Mouse (Mus musculus): ENCODE data around the gene Abr. TPM values are rescaled to one million over a fixed set of nuclear protein-coding genes. Genes with fewer than 3 reads are reported as not detected.

Gene Abr
- polyA plus RNA-seq, 1 experiment, result 8.5 TPM

DNA sequence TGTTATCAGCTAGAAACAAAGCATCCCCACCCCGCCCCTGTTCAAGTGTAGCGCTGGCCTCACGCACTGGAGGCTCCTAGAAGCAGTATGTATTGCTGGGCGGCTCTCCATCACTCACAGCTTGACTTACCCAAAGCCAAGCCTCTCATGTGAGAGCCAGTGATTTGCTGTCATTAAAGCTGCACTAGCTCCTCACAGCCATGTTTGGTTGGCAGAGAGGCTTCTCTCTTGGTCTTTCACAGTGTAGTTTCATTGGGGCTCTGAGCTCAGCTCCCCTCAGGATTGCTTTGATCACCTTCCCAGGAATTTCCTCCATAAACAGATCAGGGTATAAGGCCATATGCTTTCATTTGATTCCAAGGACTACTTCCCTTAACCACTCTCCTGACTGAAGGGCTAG lies 208.9 kb downstream of the Abr start:
- Histone ChIP-seq H3K4me1 (peaks cover 7% of the 10 kb centered on the region; the same call in 1 of the 2 replicates), H3K4me3 (replicated peaks) (no peak overlapping the region), H3K27me3 (replicated peaks) (no peaks in the 10 kb centered on the region), H3K9me3 (no peaks in the 10 kb centered on the region), H3K36me3 (replicated peaks; ENCODE audit: low read length) (peaks cover 73% of the 10 kb centered on the region)
- TF ChIP-seq FLI1 (IDR thresholded peaks at IDR 0.05; ENCODE audit: low read length) (no peak), GATA1 (IDR thresholded peaks at IDR 0.05; ENCODE audit: borderline replicate concordance, low read length) (no peak)

DNA sequence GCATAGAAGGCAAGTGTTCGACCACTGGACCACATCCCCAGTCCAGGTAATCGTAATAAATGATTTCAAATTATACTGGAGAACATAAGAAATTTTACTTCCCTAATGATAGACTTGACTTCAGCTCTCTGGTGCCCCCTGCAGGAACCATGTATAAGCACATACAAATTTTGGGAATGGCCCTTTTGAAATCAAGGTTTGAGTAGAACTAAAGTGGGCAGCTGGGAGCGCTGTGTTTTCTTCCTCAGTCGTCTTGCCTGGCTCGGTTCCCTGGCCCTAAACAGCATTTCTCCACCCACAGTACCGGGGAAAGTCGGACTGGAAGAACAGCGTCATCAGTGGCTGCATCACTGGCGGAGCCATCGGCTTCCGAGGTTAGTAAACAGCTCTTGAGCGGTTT lies 211.3 kb downstream of the Abr start:
- TF ChIP-seq FLI1 (IDR thresholded peaks at IDR 0.05; ENCODE audit: low read length) (no peak), GATA1 (IDR thresholded peaks at IDR 0.05; ENCODE audit: borderline replicate concordance, low read length) (no peak)

DNA sequence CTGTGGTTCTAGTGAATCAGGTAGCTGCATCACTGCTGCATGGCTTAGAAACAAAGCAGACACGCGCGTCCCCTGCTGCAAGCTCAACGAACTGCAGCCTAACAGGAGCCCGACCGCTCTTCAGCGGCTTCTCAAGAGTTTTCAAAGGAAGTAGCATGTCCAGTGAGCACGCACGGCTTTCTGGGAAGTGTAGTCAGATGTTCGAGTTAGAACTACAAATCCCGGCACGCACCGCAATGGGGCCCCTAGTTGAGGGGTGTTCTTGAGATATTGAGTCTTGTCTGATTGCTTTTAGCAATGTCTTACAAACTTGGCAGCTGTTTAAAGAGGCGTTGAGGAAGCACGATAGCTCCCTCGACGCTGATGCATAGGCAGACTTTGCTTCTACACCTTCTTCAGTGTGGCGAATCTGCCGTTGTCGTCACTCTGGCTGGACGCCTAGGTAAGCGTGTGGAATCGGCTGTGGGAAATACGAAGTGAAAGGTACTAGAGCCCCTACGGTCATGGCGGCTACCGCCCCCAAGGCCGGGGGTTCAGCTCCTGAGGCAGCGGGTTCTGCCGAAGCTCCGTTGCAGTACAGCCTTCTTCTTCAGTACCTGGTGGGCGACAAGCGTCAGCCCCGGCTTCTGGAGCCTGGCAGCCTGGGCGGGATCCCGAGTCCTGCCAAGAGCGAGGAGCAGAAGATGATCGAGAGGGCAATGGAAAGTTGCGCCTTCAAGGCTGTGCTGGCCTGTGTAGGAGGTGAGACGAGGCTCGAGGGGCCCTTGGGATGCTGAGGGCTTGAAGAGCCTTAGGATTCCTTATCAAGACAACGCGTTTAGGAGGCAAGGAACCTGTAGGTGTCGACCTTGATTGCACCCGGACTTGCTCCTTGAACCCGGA lies 215.2 kb downstream of the Abr start, which contains the start of gene Timm22:
Timm22 (plus strand) TSS at position 251 of the 882 bp plus-strand sequence.
- Histone ChIP-seq H3K36me3 (replicated peaks; ENCODE audit: low read length) (peaks cover 16% of the 10 kb centered on the region), H3K4me3 (replicated peaks) (peak within 1 kb of the TSS; percentile 99), H3K27me3 (replicated peaks) (peaks cover 3% of the 10 kb centered on the region), H3K9me3 (no peaks in the 10 kb centered on the region), H3K4me1 (peaks cover 19% of the 10 kb centered on the region)
- TF ChIP-seq FLI1 (IDR thresholded peaks at IDR 0.05; ENCODE audit: low read length), result no peak
- no peak for TF ChIP-seq GATA1 (IDR thresholded peaks at IDR 0.05; ENCODE audit: borderline replicate concordance, low read length)

More for the DNA sequence above, 211.3 kb downstream of the Abr start:
- Histone ChIP-seq H3K4me1 (peaks cover 19% of the 10 kb centered on the region), H3K27me3 (replicated peaks) (no peaks in the 10 kb centered on the region), H3K9me3 (no peaks in the 10 kb centered on the region), H3K4me3 (replicated peaks) (no peak overlapping the region), H3K36me3 (replicated peaks; ENCODE audit: low read length) (peaks cover 50% of the 10 kb centered on the region)

DNA sequence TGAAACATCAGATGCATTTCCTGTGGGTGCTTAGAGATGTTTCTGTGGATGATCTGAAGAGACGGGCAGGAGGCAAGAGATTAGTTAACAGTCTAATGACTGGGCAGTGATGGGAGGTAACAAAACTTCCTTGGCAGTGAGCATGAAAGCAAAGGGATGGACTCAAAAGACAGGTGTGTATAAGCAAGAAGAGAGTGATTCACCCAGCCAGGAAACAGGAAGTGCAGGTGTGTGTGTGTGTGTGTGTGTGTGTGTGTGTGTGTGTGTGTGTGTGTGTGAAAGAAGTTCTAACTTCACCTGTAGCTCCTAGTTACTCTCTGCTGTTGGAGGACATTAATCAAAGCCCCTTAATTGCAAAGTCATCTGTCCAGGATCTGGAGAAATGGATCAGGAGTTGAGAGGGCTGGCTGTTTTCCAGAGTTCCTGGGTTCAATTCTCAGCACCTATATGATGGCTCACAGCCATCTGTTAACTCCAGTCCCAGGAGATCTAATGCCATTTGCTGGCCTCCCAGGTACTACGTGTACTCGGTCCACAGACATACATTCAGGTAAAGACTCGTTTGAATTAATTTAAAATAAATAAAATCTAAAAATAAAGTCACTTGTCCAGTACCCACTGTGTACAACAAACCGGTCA lies 216.4 kb downstream of the Abr start:
- Histone ChIP-seq H3K27me3 (replicated peaks) (peaks cover 8% of the 10 kb centered on the region), H3K4me1 (peaks cover 19% of the 10 kb centered on the region), H3K4me3 (replicated peaks) (no peak overlapping the region), H3K9me3 (no peaks in the 10 kb centered on the region), H3K36me3 (replicated peaks; ENCODE audit: low read length) (peaks cover 7% of the 10 kb centered on the region)
- TF ChIP-seq FLI1 (IDR thresholded peaks at IDR 0.05; ENCODE audit: low read length) (no peak), GATA1 (IDR thresholded peaks at IDR 0.05; ENCODE audit: borderline replicate concordance, low read length) (no peak)

DNA sequence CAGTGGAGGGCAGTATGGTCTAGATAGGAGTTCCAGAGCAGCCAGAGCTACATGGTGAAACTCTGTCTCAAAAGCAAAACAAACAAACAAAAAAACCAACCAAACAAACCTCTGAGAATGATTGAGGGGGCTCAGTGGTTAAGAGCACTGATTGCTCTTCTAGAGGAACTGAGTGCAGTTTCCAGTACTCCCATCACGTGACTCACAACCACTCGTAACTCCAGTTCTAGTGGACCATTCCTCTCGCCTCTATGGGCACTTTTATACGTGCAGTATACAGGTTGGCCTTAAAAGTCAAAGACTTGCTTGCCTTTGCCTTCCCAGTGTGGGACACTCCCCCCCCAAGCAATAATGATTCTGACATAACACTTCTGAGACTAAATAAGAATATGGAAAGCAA lies 217.0 kb downstream of the Abr start:
- no peak for TF ChIP-seq GATA1 (IDR thresholded peaks at IDR 0.05; ENCODE audit: borderline replicate concordance, low read length)
- TF ChIP-seq FLI1 (IDR thresholded peaks at IDR 0.05; ENCODE audit: low read length), result no peak
- Histone ChIP-seq H3K36me3 (replicated peaks; ENCODE audit: low read length) (peaks cover 5% of the 10 kb centered on the region), H3K9me3 (no peaks in the 10 kb centered on the region), H3K4me1 (peaks cover 24% of the 10 kb centered on the region), H3K4me3 (replicated peaks) (no peak overlapping the region), H3K27me3 (replicated peaks) (peaks cover 8% of the 10 kb centered on the region)

DNA sequence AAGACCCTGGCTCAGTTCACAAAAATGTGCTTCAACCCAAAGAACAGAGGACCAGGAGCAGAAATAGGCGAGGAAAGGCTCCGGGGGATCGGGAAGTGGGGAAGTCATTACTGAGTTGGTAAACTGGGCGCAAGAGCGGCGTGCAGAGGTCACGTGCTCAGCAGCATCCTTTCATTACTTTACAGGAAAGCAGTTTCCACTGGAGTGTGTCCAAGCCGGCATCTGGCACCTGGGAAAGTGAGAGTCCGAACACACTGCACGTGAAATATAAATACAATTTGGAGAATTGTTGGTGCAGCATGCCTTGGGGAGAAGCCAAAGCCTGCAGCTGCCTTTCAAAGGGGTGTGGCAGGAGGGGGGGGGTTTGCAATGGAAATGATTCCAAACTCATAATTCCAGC lies 220.7 kb downstream of the Abr start:
- TF ChIP-seq FLI1 (IDR thresholded peaks at IDR 0.05; ENCODE audit: low read length), result no peak
- TF ChIP-seq GATA1 (IDR thresholded peaks at IDR 0.05; ENCODE audit: borderline replicate concordance, low read length), result no peak
- Histone ChIP-seq H3K9me3 (no peaks in the 10 kb centered on the region), H3K27me3 (replicated peaks) (peaks cover 8% of the 10 kb centered on the region), H3K4me3 (replicated peaks) (no peak overlapping the region), H3K36me3 (replicated peaks; ENCODE audit: low read length) (no peaks in the 10 kb centered on the region), H3K4me1 (peaks cover 30% of the 10 kb centered on the region)

DNA sequence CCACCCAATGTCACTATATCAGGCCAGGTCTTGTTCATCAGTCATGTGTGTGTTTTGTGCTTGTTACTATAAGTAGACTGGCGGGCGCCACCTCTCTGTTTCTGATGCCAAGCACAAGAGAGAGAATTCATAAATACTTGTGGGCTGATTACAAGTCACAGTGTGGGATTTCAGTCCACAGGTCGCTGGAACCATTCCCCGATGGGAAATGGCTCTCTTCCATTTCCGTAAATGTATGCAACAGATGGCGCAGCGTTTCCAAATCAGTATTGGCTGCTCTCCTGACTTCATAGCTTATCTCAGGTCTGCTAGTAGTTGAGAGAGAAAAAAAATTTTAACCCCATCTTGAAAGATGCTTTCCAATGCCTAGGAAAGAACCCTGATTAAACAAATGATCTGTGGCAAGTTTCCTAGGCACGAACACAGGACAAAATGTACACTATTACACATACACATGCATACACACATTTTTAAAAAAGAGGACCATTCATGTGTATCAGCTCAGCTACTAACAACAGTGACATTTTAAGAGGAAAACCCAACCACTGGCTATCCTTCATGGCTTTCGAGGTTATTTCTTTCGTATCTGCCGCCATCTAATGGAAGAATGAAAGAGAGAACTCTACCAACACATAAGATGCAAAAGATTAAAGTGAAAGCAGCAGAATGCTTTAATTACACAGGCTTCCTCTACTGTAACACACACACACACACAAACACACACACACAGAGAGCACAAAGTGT lies 222.4 kb downstream of the Abr start:
- Histone ChIP-seq H3K4me1 (peaks cover 32% of the 10 kb centered on the region), H3K36me3 (replicated peaks; ENCODE audit: low read length) (no peaks in the 10 kb centered on the region), H3K9me3 (no peaks in the 10 kb centered on the region), H3K27me3 (replicated peaks) (peaks cover 8% of the 10 kb centered on the region), H3K4me3 (replicated peaks) (peak overlapping the region; percentile 98)
- TF ChIP-seq GATA1 (IDR thresholded peaks at IDR 0.05; ENCODE audit: borderline replicate concordance, low read length) (no peak), FLI1 (IDR thresholded peaks at IDR 0.05; ENCODE audit: low read length) (no peak)

DNA sequence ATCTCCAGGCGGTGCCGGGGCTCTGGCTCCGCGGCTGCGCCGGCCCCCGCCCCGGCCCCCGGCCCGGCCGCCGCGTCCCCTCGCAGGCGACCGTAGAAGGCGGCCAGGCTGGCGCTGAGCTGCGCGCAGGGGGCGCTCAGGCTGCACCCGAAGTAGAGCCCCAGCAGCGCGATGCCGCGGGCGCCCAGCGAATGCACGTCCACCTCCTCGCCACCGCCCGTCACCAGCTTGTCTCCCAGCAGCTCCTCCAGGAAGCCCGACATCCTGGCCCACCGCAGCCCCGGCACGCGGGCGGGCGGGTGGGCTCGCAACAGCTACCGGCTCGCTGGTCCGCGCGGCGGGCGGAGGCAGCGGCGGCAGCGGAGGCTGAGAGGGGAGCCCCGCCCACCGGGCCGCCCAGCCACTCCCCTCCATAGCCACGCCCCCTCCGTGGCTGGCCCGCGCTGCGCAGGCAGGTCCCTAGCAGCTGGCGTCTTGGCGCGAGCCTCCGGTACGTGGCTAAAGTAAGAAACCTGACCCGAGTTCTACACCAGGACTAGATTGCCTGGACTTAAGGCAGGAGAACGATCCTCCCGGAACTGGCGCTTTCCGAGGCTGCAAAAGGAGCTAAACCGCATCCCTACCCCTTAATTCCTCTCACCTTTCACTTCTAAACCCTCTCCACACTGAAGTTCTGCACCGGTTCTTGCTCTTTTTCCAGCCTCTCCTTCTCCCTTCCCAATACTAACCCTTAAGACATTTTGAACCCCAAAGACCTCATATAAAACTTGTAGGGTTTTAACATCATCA lies 223.1 kb downstream of the Abr start, which contains the start of gene Nxn:
Nxn (minus strand) TSS at position 343 of the 789 bp plus-strand sequence.
- H3K27me3 ChIP-seq (replicated peaks), result peaks cover 8% of the 10 kb centered on the region
- no peak for TF ChIP-seq FLI1 (IDR thresholded peaks at IDR 0.05; ENCODE audit: low read length)
- no peak for TF ChIP-seq GATA1 (IDR thresholded peaks at IDR 0.05; ENCODE audit: borderline replicate concordance, low read length)
- no peaks in the 10 kb centered on the region for H3K9me3 ChIP-seq
- peaks cover 35% of the 10 kb centered on the region for H3K4me1 ChIP-seq
- H3K36me3 ChIP-seq (replicated peaks; ENCODE audit: low read length), result no peaks in the 10 kb centered on the region
- H3K4me3 ChIP-seq (replicated peaks), result peak within 1 kb of the TSS; percentile 98

DNA sequence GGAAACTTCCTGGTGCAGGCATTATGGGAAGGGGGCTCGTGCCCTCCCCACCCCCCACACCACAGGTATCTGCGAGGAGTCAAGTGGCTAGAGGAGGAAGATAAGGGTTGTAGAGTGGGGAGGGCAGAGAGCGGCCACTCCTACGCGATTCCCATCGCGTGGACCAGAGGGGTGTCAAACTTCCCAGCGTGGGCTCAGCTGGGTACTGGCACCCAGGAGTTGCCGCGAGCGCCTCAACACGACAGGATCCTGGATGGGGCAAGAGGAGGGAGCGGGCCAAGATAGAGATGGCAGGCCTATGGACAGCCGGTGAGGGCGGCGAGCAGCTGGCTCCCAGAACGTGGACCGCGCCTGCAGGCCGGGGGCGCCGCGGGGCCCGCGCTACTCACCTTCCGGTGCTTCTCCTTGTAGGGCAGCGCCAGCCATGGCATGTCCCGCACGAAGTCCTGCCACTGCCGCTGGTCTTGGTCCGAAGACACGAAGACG lies 223.8 kb downstream of the Abr start:
- Histone ChIP-seq H3K36me3 (replicated peaks; ENCODE audit: low read length) (no peaks in the 10 kb centered on the region), H3K4me1 (peaks cover 38% of the 10 kb centered on the region), H3K9me3 (no peaks in the 10 kb centered on the region), H3K27me3 (replicated peaks) (peaks cover 8% of the 10 kb centered on the region), H3K4me3 (replicated peaks) (peak overlapping the region; percentile 98)
- TF ChIP-seq GATA1 (IDR thresholded peaks at IDR 0.05; ENCODE audit: borderline replicate concordance, low read length) (no peak), FLI1 (IDR thresholded peaks at IDR 0.05; ENCODE audit: low read length) (no peak)

All from megakaryocyte, embryonic 14.5 days (primary cell).